Comparison of ENCODE assay signal across 7 mouse cellular contexts in genomic region chr16:30389831-30390649, GRCm38 (mm10). TPM values are rescaled to one million over a fixed set of nuclear protein-coding genes. Genes with fewer than 3 reads are reported as not detected.
DNase-seq lines count a peak whose midpoint lies in the region; ATAC-seq and TF ChIP-seq lines count a peak whose summit lies in the region.

No protein-coding gene starts in this region.

- peaks cover 22% of the 10 kb centered on the region for H3K36me3 ChIP-seq in C2C12 (ENCODE audit: control insufficient read depth, insufficient read depth)
- H3K36me3 ChIP-seq in heart, postnatal 0 days (replicated peaks; ENCODE audit: control insufficient read depth, insufficient read depth, low read length): no peaks in the 10 kb centered on the region; the same call in 1 of the 2 replicates

- WGBS in heart, postnatal 0 days: 42% methylated on average over 9 of the region's 9 CpGs
- 36% methylated on average over 9 of the region's 9 CpGs for WGBS in lung, adult 2 months

- no peak overlapping the region for H3K4me3 ChIP-seq in C2C12 (ENCODE audit: insufficient read depth, poor library complexity, severe bottlenecking)
- 0 out of 2 replicates have a peak overlapping the region, but pooled peaks have one; percentile 83 for H3K4me3 ChIP-seq in heart, postnatal 0 days (ENCODE audit: low read depth, low read length)
- no peak overlapping the region for H3K4me3 ChIP-seq in lung, adult 2 months (replicated peaks; ENCODE audit: extremely low read depth, low read depth, low read length)

- no peaks in the 10 kb centered on the region for H3K27me3 ChIP-seq in C2C12 (ENCODE audit: control insufficient read depth, insufficient read depth, insufficient read length)
- H3K27me3 ChIP-seq in heart, postnatal 0 days (ENCODE audit: control insufficient read depth, insufficient read depth, low read length): no peaks in the 10 kb centered on the region

- no peak for TF ChIP-seq CTCF in C2C12 (IDR thresholded peaks at IDR 0.05; ENCODE audit: control insufficient read depth, insufficient read depth, insufficient read length)
- no peak for TF ChIP-seq CTCF in heart, postnatal 0 days (IDR thresholded peaks at IDR 0.05; ENCODE audit: low read depth)
- no peak for TF ChIP-seq CTCF in lung, adult 2 months (IDR thresholded peaks at IDR 0.05; ENCODE audit: insufficient read depth, low read length)

- H3K79me2 ChIP-seq in C2C12 (ENCODE audit: control insufficient read depth, insufficient read depth): peaks cover 38% of the 10 kb centered on the region

- peak overlapping the region; percentile 82; the same call in 1 of the 2 replicates for H3K9ac ChIP-seq in heart, postnatal 0 days (replicated peaks; ENCODE audit: low read depth, low read length)

- no peak for TF ChIP-seq EP300 in heart, postnatal 0 days (IDR thresholded peaks at IDR 0.05; ENCODE audit: low read depth)

- H3K4me1 ChIP-seq in heart, postnatal 0 days (ENCODE audit: control insufficient read depth, insufficient read depth): peaks cover 16% of the 10 kb centered on the region
- H3K4me1 ChIP-seq in lung, adult 2 months (ENCODE audit: control insufficient read depth, insufficient read depth, low read length): peaks cover 9% of the 10 kb centered on the region

- ATAC-seq in heart, postnatal 0 days (ENCODE audit: insufficient read depth, low read depth): no peak
- peak; percentile 62 for ATAC-seq in neutrophil, adult 5-6 weeks (ENCODE audit: extremely low read depth, insufficient number of reproducible peaks, low FRiP score, poor library complexity, severe bottlenecking)

- peak; percentile 23 for DNase-seq in R1 (ENCODE audit: low read depth, low spot score)
- peak; percentile 9 for DNase-seq in heart, postnatal 0 days (ENCODE audit: low spot score)
- peak; percentile 59 for DNase-seq in lung, adult 2 months
- no peak for DNase-seq in c-Kit-positive CD71-positive TER-119-positive erythroid progenitor cells, embryonic 14.5 days (ENCODE audit: low spot score)
- no peak for DNase-seq in urinary bladder, postnatal 4 days (ENCODE audit: low spot score in 2 of 2)

- H3K4me2 ChIP-seq in heart, postnatal 0 days (ENCODE audit: low read depth, low read length): peak overlapping the region; percentile 92; the same call in 1 of the 2 replicates

- H3K79me3 ChIP-seq in C2C12 (ENCODE audit: low read depth): peaks cover 31% of the 10 kb centered on the region

- TF ChIP-seq POLR2A in lung, adult 2 months (IDR thresholded peaks at IDR 0.05; ENCODE audit: borderline replicate concordance, extremely low read depth, low read depth, low read length): peak; percentile 57; the same call in 1 of the 2 replicates

- peaks cover 4% of the 10 kb centered on the region; the same call in 1 of the 2 replicates for H3K9me3 ChIP-seq in heart, postnatal 0 days (replicated peaks; ENCODE audit: control insufficient read depth, low read length)

- peak overlapping the region; percentile 56 for H3ac ChIP-seq in C2C12 (ENCODE audit: control insufficient read depth, insufficient read length, low read depth)

- H3K27ac ChIP-seq in heart, postnatal 0 days (ENCODE audit: low read depth): peak overlapping the region; percentile 63

TF ChIP-seq in C2C12, 6 proteins besides CTCF, POLR2A, EP300 and RAD21:
- TF ChIP-seq CEBPB (IDR thresholded peaks at IDR 0.05; ENCODE audit: low read depth) (no peak), FOSL1 (IDR thresholded peaks at IDR 0.05; ENCODE audit: insufficient read depth, low read length, poor library complexity, severe bottlenecking) (no peak), MYOG (IDR thresholded peaks at IDR 0.05; ENCODE audit: control insufficient read depth, extremely low read depth, insufficient read length) (no peak), MAX (IDR thresholded peaks at IDR 0.05) (no peak), MYOD1 (IDR thresholded peaks at IDR 0.05; ENCODE audit: control insufficient read depth, insufficient read length, low read depth) (no peak), USF1 (IDR thresholded peaks at IDR 0.05; ENCODE audit: low read depth) (no peak)

RNA-seq across cellular contexts. Expression of gene Atp13a3, which starts 15.7 kb away (rescaled TPM):
- polyA plus RNA-seq in C2C12 (2012; fragmentation: generic; extraction: Trizol): 30.5 TPM
- 27.1 and 34.4 TPM in 2 replicates for total RNA-seq in heart, postnatal 0 days (2014; rRNA removed; ENCODE audit: low replicate concordance)
- polyA plus RNA-seq in heart, postnatal 0 days (2015; fragmentation: Nextera tagmentation; extraction: Ambion mirVana): 3.9 and 4.5 TPM in 2 replicates
- polyA plus RNA-seq in lung, adult 2 months (2012; rRNA removed): 47.2 and 48.1 TPM in 2 replicates
- 63.0 and 64.1 TPM in 2 replicates for total RNA-seq in neutrophil, adult 5-6 weeks (2017)

Comparison
In these comparisons a context has a peak if more than half of its experiments do, and no peak if none do; other contexts are left out.
1. DNase-seq: peak in R1 (single experiment), heart, postnatal 0 days (single experiment) and lung, adult 2 months (single experiment); none in c-Kit-positive CD71-positive TER-119-positive erythroid progenitor cells, embryonic 14.5 days (single experiment) and urinary bladder, postnatal 4 days (0 of 2).